Mouse (Mus musculus) neural tube, embryonic 15.5 days (tissue): ENCODE results near the gene Iqcj. TPM values are rescaled to one million over a fixed set of nuclear protein-coding genes. Genes with fewer than 3 reads are reported as not detected.
A peak's percentile ranks its signal among the peaks of the same experiment; 100 is the strongest.

Experiments used
- ATAC-seq: fragments of 200-750 bp; cut with Nextera tagmentation; 2 replicates; pipeline ENCODE4 v1.8.0; 2017; ENCODE audit warnings: mild to moderate bottlenecking, moderate TSS enrichment, moderate library complexity; ENCODE audit not compliant: low FRiP score
- H3K27ac ChIP-seq: fragments of 300-500 bp; sonication (generic); replicated peaks from 2 replicates; pipeline ENCODE4 v1.5.1; 2015; ENCODE audit warnings: mild to moderate bottlenecking, inconsistent platforms
- H3K27me3 ChIP-seq: fragments of 300-500 bp; sonication (generic); replicated peaks from 2 replicates; pipeline ENCODE4 v1.6.1; 2015; ENCODE audit warnings: inconsistent platforms
- H3K36me3 ChIP-seq: fragments of 300-500 bp; sonication (generic); 2 replicates; pipeline ENCODE4 v1.6.1; 2015; ENCODE audit warnings: inconsistent platforms
- H3K4me1 ChIP-seq: fragments of 300-500 bp; sonication (generic); 2 replicates; pipeline ENCODE4 v1.6.1; 2015; ENCODE audit warnings: inconsistent platforms
- H3K4me2 ChIP-seq: fragments of 300-500 bp; sonication (generic); 2 replicates; pipeline ENCODE4 v1.6.1; 2015; ENCODE audit warnings: inconsistent platforms, mild to moderate bottlenecking, moderate library complexity
- H3K4me3 ChIP-seq: fragments of 300-500 bp; sonication (generic); replicated peaks from 2 replicates; pipeline ENCODE4 v1.5.1; 2015; ENCODE audit warnings: mild to moderate bottlenecking, inconsistent platforms
- H3K9ac ChIP-seq: fragments of 300-500 bp; sonication (generic); replicated peaks from 2 replicates; pipeline ENCODE4 v1.6.1; 2015; ENCODE audit warnings: mild to moderate bottlenecking, inconsistent platforms
- H3K9me3 ChIP-seq: fragments of 300-500 bp; sonication (generic); replicated peaks from 2 replicates; pipeline ENCODE4 v1.6.1; 2016; ENCODE audit warnings: inconsistent platforms
- WGBS: fragments of 180-500 bp; shearing (Covaris S2); methylation state at CpG from one replicate; pipeline ENCODE4 v1.1.7; 2015; ENCODE audit warnings: mixed read lengths; 5-methylcytosine and 5-hydroxymethylcytosine counted together
- polyA plus RNA-seq: library from polyadenylated mRNA; unstranded; fragments of >200 nt; fragmentation: Nextera tagmentation; extraction: Ambion mirVana; gene quantifications from 2 replicates; pipeline ENCODE4 v1.2.1, GENCODE M21; 2015

Gene Iqcj
- polyA plus RNA-seq, 1 experiment from 2014 or later, result 0.93 TPM

GRCm38 (mm10) chr3:67960133-67960532, 68.1 kb downstream of the Iqcj start:
- no peaks in the 10 kb centered on the region for H3K36me3 ChIP-seq
- H3K4me3 ChIP-seq, result no peak overlapping the region
- WGBS, result 27% methylated on average over 3 of the region's 3 CpGs
- H3K4me2 ChIP-seq, result no peak overlapping the region
- H3K27me3 ChIP-seq, result no peaks in the 10 kb centered on the region
- no peaks in the 10 kb centered on the region for H3K9me3 ChIP-seq
- ATAC-seq, result peak; percentile 43; the same call in 1 of the 2 replicates
- H3K4me1 ChIP-seq, result peaks cover 15% of the 10 kb centered on the region
- 0 out of 2 replicates have a peak overlapping the region, but pooled peaks have one; percentile 28 for H3K27ac ChIP-seq
- no peak overlapping the region for H3K9ac ChIP-seq

GRCm38 (mm10) chr3:67960727-67961126, 68.7 kb downstream of the Iqcj start:
- H3K4me1 ChIP-seq, result peaks cover 15% of the 10 kb centered on the region
- no peak overlapping the region for H3K4me2 ChIP-seq
- no peaks in the 10 kb centered on the region for H3K36me3 ChIP-seq
- H3K27ac ChIP-seq, result no peak overlapping the region
- no peaks in the 10 kb centered on the region for H3K9me3 ChIP-seq
- no peak for ATAC-seq
- H3K9ac ChIP-seq, result no peak overlapping the region
- no peaks in the 10 kb centered on the region for H3K27me3 ChIP-seq
- no peak overlapping the region for H3K4me3 ChIP-seq

GRCm38 (mm10) chr3:67961934-67962639, 70.1 kb downstream of the Iqcj start:
- H3K36me3 ChIP-seq, result no peaks in the 10 kb centered on the region
- no peak overlapping the region for H3K9ac ChIP-seq
- H3K4me1 ChIP-seq, result peaks cover 15% of the 10 kb centered on the region
- no peak overlapping the region for H3K4me3 ChIP-seq
- H3K9me3 ChIP-seq, result no peaks in the 10 kb centered on the region
- no peak overlapping the region for H3K27ac ChIP-seq
- 89% methylated on average over 6 of the region's 6 CpGs for WGBS
- H3K27me3 ChIP-seq, result no peaks in the 10 kb centered on the region
- no peak overlapping the region for H3K4me2 ChIP-seq
- ATAC-seq, result no peak

GRCm38 (mm10) chr3:67974340-67974998, 82.4 kb downstream of the Iqcj start:
- no peaks in the 10 kb centered on the region for H3K27me3 ChIP-seq
- H3K4me1 ChIP-seq, result no peaks in the 10 kb centered on the region
- no peak overlapping the region for H3K27ac ChIP-seq
- no peaks in the 10 kb centered on the region for H3K36me3 ChIP-seq
- ATAC-seq, result no peak
- H3K4me3 ChIP-seq, result no peak overlapping the region
- WGBS, result 89% methylated on average over 2 of the region's 2 CpGs
- H3K4me2 ChIP-seq, result no peak overlapping the region
- no peak overlapping the region for H3K9ac ChIP-seq
- no peaks in the 10 kb centered on the region for H3K9me3 ChIP-seq

GRCm38 (mm10) chr3:67980006-67980405, 88.0 kb downstream of the Iqcj start:
- ATAC-seq, result no peak
- Histone ChIP-seq H3K9ac (no peak overlapping the region), H3K27ac (no peak overlapping the region), H3K4me3 (no peak overlapping the region), H3K4me1 (no peaks in the 10 kb centered on the region), H3K36me3 (no peaks in the 10 kb centered on the region), H3K27me3 (no peaks in the 10 kb centered on the region), H3K9me3 (no peaks in the 10 kb centered on the region), H3K4me2 (no peak overlapping the region)
- 73% methylated on average over 1 of the region's 1 CpGs for WGBS

- no peak overlapping the region for H3K27ac ChIP-seq
- H3K4me3 ChIP-seq, result no peak overlapping the region
Observed at GRCm38 (mm10) chr3:67983329-67983728, 91.3 kb downstream of the Iqcj start.

GRCm38 (mm10) chr3:68002415-68002814, 110.4 kb downstream of the Iqcj start:
- Histone ChIP-seq H3K9ac (no peak overlapping the region), H3K4me3 (no peak overlapping the region), H3K27me3 (no peaks in the 10 kb centered on the region), H3K4me1 (no peaks in the 10 kb centered on the region), H3K4me2 (no peak overlapping the region), H3K36me3 (no peaks in the 10 kb centered on the region), H3K27ac (no peak overlapping the region), H3K9me3 (no peaks in the 10 kb centered on the region)
- WGBS, result 63% methylated on average over 4 of the region's 4 CpGs
- peak; percentile 55; the same call in 1 of the 2 replicates for ATAC-seq

More at GRCm38 (mm10) chr3:67983329-67983728, 91.3 kb downstream of the Iqcj start:
- Histone ChIP-seq H3K4me1 (no peaks in the 10 kb centered on the region), H3K27me3 (0 out of 2 replicates have a peak, but pooled peaks cover 1% of the 10 kb centered on the region), H3K9ac (no peak overlapping the region), H3K9me3 (no peaks in the 10 kb centered on the region), H3K36me3 (no peaks in the 10 kb centered on the region), H3K4me2 (no peak overlapping the region)
- 63% methylated on average over 12 of the region's 12 CpGs for WGBS
- no peak for ATAC-seq

GRCm38 (mm10) chr3:68012342-68012741, 120.3 kb downstream of the Iqcj start:
- Histone ChIP-seq H3K27me3 (no peaks in the 10 kb centered on the region), H3K36me3 (no peaks in the 10 kb centered on the region), H3K9ac (no peak overlapping the region), H3K9me3 (no peaks in the 10 kb centered on the region), H3K4me2 (no peak overlapping the region), H3K4me1 (no peaks in the 10 kb centered on the region), H3K4me3 (no peak overlapping the region), H3K27ac (no peak overlapping the region)
- ATAC-seq, result no peak

- no peak overlapping the region for H3K4me3 ChIP-seq
- WGBS, result 26% methylated on average over 1 of the region's 1 CpGs
- no peaks in the 10 kb centered on the region for H3K4me1 ChIP-seq
- H3K4me2 ChIP-seq, result no peak overlapping the region
- no peak for ATAC-seq
- H3K9ac ChIP-seq, result no peak overlapping the region
- H3K9me3 ChIP-seq, result no peaks in the 10 kb centered on the region
- H3K27me3 ChIP-seq, result no peaks in the 10 kb centered on the region
- H3K27ac ChIP-seq, result no peak overlapping the region
- H3K36me3 ChIP-seq, result no peaks in the 10 kb centered on the region
Observed at GRCm38 (mm10) chr3:68015786-68016185, 123.8 kb downstream of the Iqcj start.

GRCm38 (mm10) chr3:68019401-68019800, 127.4 kb downstream of the Iqcj start:
- H3K9me3 ChIP-seq, result no peaks in the 10 kb centered on the region
- H3K4me2 ChIP-seq, result no peak overlapping the region
- H3K4me1 ChIP-seq, result no peaks in the 10 kb centered on the region
- H3K27me3 ChIP-seq, result no peaks in the 10 kb centered on the region
- ATAC-seq, result no peak
- no peaks in the 10 kb centered on the region for H3K36me3 ChIP-seq
- H3K9ac ChIP-seq, result no peak overlapping the region
- no peak overlapping the region for H3K4me3 ChIP-seq
- H3K27ac ChIP-seq, result no peak overlapping the region
- 40% methylated on average over 4 of the region's 4 CpGs for WGBS

- no peaks in the 10 kb centered on the region for H3K27me3 ChIP-seq
- WGBS, result 17% methylated on average over 3 of the region's 3 CpGs
- H3K27ac ChIP-seq, result no peak overlapping the region
- no peaks in the 10 kb centered on the region for H3K9me3 ChIP-seq
- H3K36me3 ChIP-seq, result no peaks in the 10 kb centered on the region
- peaks cover 6% of the 10 kb centered on the region; the same call in 1 of the 2 replicates for H3K4me1 ChIP-seq
- no peak overlapping the region for H3K9ac ChIP-seq
- ATAC-seq, result peak; percentile 78
- H3K4me3 ChIP-seq, result no peak overlapping the region
- no peak overlapping the region for H3K4me2 ChIP-seq
Observed at GRCm38 (mm10) chr3:68036097-68036496, 144.1 kb downstream of the Iqcj start.

- ATAC-seq, result no peak
Observed at GRCm38 (mm10) chr3:68042951-68043350, 150.9 kb downstream of the Iqcj start.

More at GRCm38 (mm10) chr3:68042951-68043350, 150.9 kb downstream of the Iqcj start:
- no peak overlapping the region for H3K9ac ChIP-seq
- no peak overlapping the region for H3K27ac ChIP-seq
- H3K36me3 ChIP-seq, result no peaks in the 10 kb centered on the region
- WGBS, result 97% methylated on average over 2 of the region's 2 CpGs
- peaks cover 11% of the 10 kb centered on the region for H3K4me1 ChIP-seq
- H3K9me3 ChIP-seq, result no peaks in the 10 kb centered on the region
- peaks cover 5% of the 10 kb centered on the region for H3K27me3 ChIP-seq
- no peak overlapping the region for H3K4me3 ChIP-seq
- no peak overlapping the region for H3K4me2 ChIP-seq
